Mouse (Mus musculus) heart, embryonic 14.5 days (tissue): ENCODE results near the gene Wnt9a. TPM values are rescaled to one million over a fixed set of nuclear protein-coding genes. Genes with fewer than 3 reads are reported as not detected.
A peak's percentile ranks its signal among the peaks of the same experiment; 100 is the strongest.

Source experiments
- ATAC-seq: fragments of 200-750 bp; cut with Nextera tagmentation; 2 replicates; pipeline ENCODE4 v1.8.0; 2017; ENCODE audit warnings: low read depth, moderate TSS enrichment; ENCODE audit not compliant: insufficient number of reproducible peaks, insufficient read depth, low FRiP score
- H3K27ac ChIP-seq, 2 experiments: fragments of 200-500 bp in 1 of 2; fragments of 300-500 bp in 1 of 2; sonication (generic) in 1 of 2; replicated peaks in 1 of 2; 2 replicates each; pipeline ENCODE4 v1.5.1; 2012 to 2014; ENCODE audit warnings: low read depth in 2 of 2, low read length in 2 of 2, control low read depth in 1 of 2, mild to moderate bottlenecking in 1 of 2, mixed read lengths in 1 of 2; ENCODE audit not compliant: control insufficient read depth in 1 of 2, insufficient read depth in 1 of 2
- H3K27me3 ChIP-seq: fragments of 300-500 bp; sonication (generic); 2 replicates; pipeline ENCODE4 v1.6.1; 2014; ENCODE audit warnings: mild to moderate bottlenecking, low read length, control low read depth; ENCODE audit not compliant: control insufficient read depth, insufficient read depth
- H3K36me3 ChIP-seq: fragments of 300-500 bp; sonication (generic); 2 replicates; pipeline ENCODE4 v1.6.1; 2014; ENCODE audit warnings: mild to moderate bottlenecking, control low read depth, low read length, mixed read lengths; ENCODE audit not compliant: control insufficient read depth, insufficient read depth
- H3K4me1 ChIP-seq, 2 experiments: fragments of 200-500 bp in 1 of 2; fragments of 300-500 bp in 1 of 2; sonication (generic) in 1 of 2; 2 replicates each; pipeline ENCODE4 v1.6.1; 2012 to 2014; ENCODE audit warnings: low read length in 2 of 2, control low read depth in 1 of 2, mixed read lengths in 1 of 2; ENCODE audit not compliant: control insufficient read depth in 2 of 2, insufficient read depth in 2 of 2
- H3K4me2 ChIP-seq: fragments of 300-500 bp; sonication (generic); 2 replicates; pipeline ENCODE4 v1.6.1; 2014; ENCODE audit warnings: mild to moderate bottlenecking, low read length
- H3K4me3 ChIP-seq, 2 experiments: fragments of 200-500 bp in 1 of 2; fragments of 300-500 bp in 1 of 2; sonication (generic) in 1 of 2; 2 replicates each; pipeline ENCODE4 v1.5.1; 2012 to 2014; ENCODE audit warnings: low read length in 2 of 2, mild to moderate bottlenecking in 2 of 2, control low read depth in 1 of 2, low read depth in 1 of 2, moderate library complexity in 1 of 2; ENCODE audit not compliant: control insufficient read depth in 1 of 2, insufficient read depth in 1 of 2
- H3K9ac ChIP-seq: fragments of 300-500 bp; sonication (generic); 2 replicates; pipeline ENCODE4 v1.6.1; 2014; ENCODE audit warnings: mild to moderate bottlenecking, low read length
- H3K9me3 ChIP-seq: fragments of 300-500 bp; sonication (generic); 2 replicates; pipeline ENCODE4 v1.6.1; 2016; ENCODE audit warnings: low read length, control low read depth; ENCODE audit not compliant: control insufficient read depth
- WGBS: fragments of 180-500 bp; shearing (Covaris S2); extraction: QIAGEN DNeasy Blood & Tissue Kit; methylation state at CpG from one replicate; pipeline ENCODE4 v1.1.7; 2014; 5-methylcytosine and 5-hydroxymethylcytosine counted together
- polyA plus RNA-seq: library from polyadenylated mRNA; unstranded; fragments of >200 nt; fragmentation: Nextera tagmentation; extraction: Ambion mirVana; gene quantifications from 2 replicates; pipeline ENCODE4 v1.2.1, GENCODE M21; 2014

Gene Wnt9a
- polyA plus RNA-seq, 1 experiment from 2014 or later = 0.97 TPM

- Histone ChIP-seq H3K4me2 (no peak overlapping the region), H3K4me1 (peaks cover 11 to 30% of the 10 kb centered on the region in 2 experiments; a peak in 3 of 4 replicates), H3K9me3 (no peaks in the 10 kb centered on the region), H3K4me3 (no peak overlapping the region), H3K36me3 (no peaks in the 10 kb centered on the region), H3K9ac (no peak overlapping the region), H3K27me3 (peaks cover 66% of the 10 kb centered on the region), H3K27ac (no peak overlapping the region)
- 49% methylated on average over 22 of the region's 22 CpGs for WGBS
- ATAC-seq = no peak
These were observed 1.5 kb upstream of the Wnt9a start for GRCm38 (mm10) chr11:59305008-59305820.

- Histone ChIP-seq H3K9me3 (no peaks in the 10 kb centered on the region), H3K36me3 (no peaks in the 10 kb centered on the region), H3K9ac (no peak overlapping the region), H3K4me3 (peak overlapping the region in 1 of 2 experiments; percentile 65; a peak in 1 of 4 replicates), H3K4me2 (peak overlapping the region; percentile 95), H3K27me3 (peaks cover 60% of the 10 kb centered on the region), H3K4me1 (peaks cover 11 to 30% of the 10 kb centered on the region in 2 experiments; a peak in 3 of 4 replicates), H3K27ac (no peak overlapping the region)
- no peak for ATAC-seq
- WGBS = 12% methylated on average over 10 of the region's 10 CpGs
These were observed 910 bp upstream of the Wnt9a start for GRCm38 (mm10) chr11:59305821-59306215.

GRCm38 (mm10) chr11:59307422-59308163, 865 bp downstream of the Wnt9a start:
- Histone ChIP-seq H3K27ac (no peak overlapping the region), H3K27me3 (peaks cover 63% of the 10 kb centered on the region)
- ATAC-seq = peak; percentile 47; the same call in 1 of the 2 replicates

GRCm38 (mm10) chr11:59308164-59308542, 1.4 kb downstream of the Wnt9a start:
- Histone ChIP-seq H3K4me3 (peak overlapping the region in 1 of 2 experiments; percentile 8; a peak in 1 of 4 replicates), H3K27me3 (peaks cover 63% of the 10 kb centered on the region), H3K9ac (no peak overlapping the region; the same call in 1 of the 2 replicates), H3K27ac (no peak overlapping the region), H3K4me1 (peaks cover 17 to 41% of the 10 kb centered on the region in 2 experiments; a peak in 3 of 4 replicates), H3K9me3 (no peaks in the 10 kb centered on the region), H3K4me2 (peak overlapping the region; percentile 95; the same call in 1 of the 2 replicates), H3K36me3 (no peaks in the 10 kb centered on the region)
- 33% methylated on average over 12 of the region's 12 CpGs for WGBS
- ATAC-seq = no peak

More at GRCm38 (mm10) chr11:59307422-59308163, 865 bp downstream of the Wnt9a start:
- Histone ChIP-seq H3K4me3 (peak overlapping the region; percentile 65 to 69), H3K9ac (peak overlapping the region; percentile 72), H3K9me3 (no peaks in the 10 kb centered on the region), H3K4me2 (peak overlapping the region; percentile 95), H3K36me3 (no peaks in the 10 kb centered on the region), H3K4me1 (peaks cover 16 to 35% of the 10 kb centered on the region in 2 experiments; a peak in 3 of 4 replicates)
- WGBS = 1% methylated on average over 45 of the region's 45 CpGs

DNA sequence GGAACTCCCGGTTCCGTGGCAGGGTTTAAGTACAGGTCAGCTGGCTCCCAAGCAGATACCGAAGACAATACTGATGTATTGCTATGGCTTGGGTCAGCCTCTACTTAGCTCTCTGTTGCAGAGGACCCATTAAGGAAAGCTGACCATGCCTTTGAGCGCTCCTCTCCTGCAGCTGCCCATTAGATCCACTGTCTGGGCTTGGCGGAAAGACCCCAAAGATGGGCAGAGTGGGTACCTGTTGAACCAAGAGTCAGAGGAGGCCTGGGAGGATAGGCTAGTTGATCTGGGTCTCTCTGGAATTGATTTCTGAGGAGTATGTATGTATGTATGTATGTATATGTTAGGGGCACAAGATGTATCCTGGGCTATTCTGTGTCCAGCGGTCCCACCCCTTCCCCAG, 1.9 kb downstream of the Wnt9a start:
- Histone ChIP-seq H3K9me3 (no peaks in the 10 kb centered on the region), H3K4me3 (no peak overlapping the region), H3K4me2 (peak overlapping the region; percentile 95), H3K27ac (peak overlapping the region in 1 of 2 experiments; percentile 42; a peak in 2 of 4 replicates), H3K27me3 (peaks cover 58% of the 10 kb centered on the region), H3K36me3 (no peaks in the 10 kb centered on the region), H3K9ac (peak overlapping the region; percentile 32; the same call in 1 of the 2 replicates), H3K4me1 (peaks cover 17 to 41% of the 10 kb centered on the region in 2 experiments; a peak in 3 of 4 replicates)
- WGBS = 40% methylated on average over 6 of the region's 6 CpGs
- no peak for ATAC-seq

GRCm38 (mm10) chr11:59309106-59309805, 2.5 kb downstream of the Wnt9a start:
- Histone ChIP-seq H3K4me1 (peaks cover 17 to 41% of the 10 kb centered on the region in 2 experiments; a peak in 3 of 4 replicates), H3K9me3 (no peaks in the 10 kb centered on the region), H3K4me3 (no peak overlapping the region), H3K4me2 (peak overlapping the region; percentile 95), H3K36me3 (no peaks in the 10 kb centered on the region), H3K9ac (peak overlapping the region; percentile 32; the same call in 1 of the 2 replicates), H3K27me3 (peaks cover 52% of the 10 kb centered on the region), H3K27ac (peak overlapping the region in 1 of 2 experiments; percentile 42; a peak in 2 of 4 replicates)
- 0 out of 2 replicates have a peak, but pooled peaks have one; percentile 29 for ATAC-seq
- WGBS = 18% methylated on average over 11 of the region's 12 CpGs

DNA sequence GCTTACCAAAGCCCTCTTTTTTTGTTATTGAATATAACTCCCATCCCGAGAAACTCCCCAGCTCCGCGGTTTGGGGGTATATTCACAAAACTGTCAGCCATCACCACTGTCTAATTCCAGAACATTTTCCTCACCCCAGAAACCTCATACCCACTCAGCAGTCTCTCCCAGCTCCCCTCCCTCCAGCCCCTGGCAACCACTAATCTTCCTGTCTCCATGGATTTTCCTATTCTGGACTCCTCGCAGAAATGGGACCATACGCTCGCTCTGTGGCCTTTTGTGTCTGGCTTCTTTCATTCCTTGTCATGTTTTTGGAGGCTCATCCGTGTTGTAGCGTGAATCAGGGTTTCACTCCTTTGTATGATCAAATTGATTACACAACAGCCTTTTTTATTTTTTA, 3.2 kb downstream of the Wnt9a start:
- Histone ChIP-seq H3K9ac (no peak overlapping the region), H3K27ac (no peak overlapping the region)
- ATAC-seq = no peak

More for the DNA sequence above, 3.2 kb downstream of the Wnt9a start:
- Histone ChIP-seq H3K9me3 (no peaks in the 10 kb centered on the region), H3K36me3 (no peaks in the 10 kb centered on the region), H3K4me3 (no peak overlapping the region), H3K4me1 (peaks cover 17 to 41% of the 10 kb centered on the region in 2 experiments; a peak in 3 of 4 replicates), H3K27me3 (peaks cover 44% of the 10 kb centered on the region), H3K4me2 (no peak overlapping the region)
- WGBS = 66% methylated on average over 8 of the region's 8 CpGs
